Mouse (Mus musculus) myocyte (in vitro differentiated cells): ENCODE measurements around the gene Myt1l. TPM values are rescaled to one million over a fixed set of nuclear protein-coding genes. Genes with fewer than 3 reads are reported as not detected.

Experiments
- H3K27me3 ChIP-seq: one replicate; pipeline ENCODE4 v1.6.1; 2011; ENCODE audit not compliant: control insufficient read depth, insufficient read depth, insufficient read length
- H3K36me3 ChIP-seq: one replicate; pipeline ENCODE4 v1.6.1; 2011; ENCODE audit not compliant: control insufficient read depth, insufficient read depth
- H3K4me2 ChIP-seq: one replicate; pipeline ENCODE4 v1.6.1; 2011; ENCODE audit warnings: low read depth, control low read depth
- H3K4me3 ChIP-seq: one replicate; pipeline ENCODE4 v1.5.1; 2011; ENCODE audit warnings: mild to moderate bottlenecking, control low read depth, moderate library complexity
- H3K79me2 ChIP-seq: one replicate; pipeline ENCODE4 v1.6.1; 2011; ENCODE audit not compliant: control insufficient read depth, insufficient read depth
- H3ac ChIP-seq: one replicate; pipeline ENCODE4 v1.6.1; 2011; ENCODE audit not compliant: control insufficient read depth, insufficient read length
- CEBPB ChIP-seq: IDR thresholded peaks from 2 replicates; pipeline ENCODE4 v1.6.1; 2011; ENCODE audit warnings: mild to moderate bottlenecking, moderate library complexity; ENCODE audit not compliant: poor library complexity, insufficient read depth, severe bottlenecking
- E2F4 ChIP-seq: IDR thresholded peaks from one replicate; pipeline ENCODE4 v1.6.1; 2011; ENCODE audit warnings: mild to moderate bottlenecking, control low read depth, moderate library complexity; ENCODE audit not compliant: insufficient read depth
- MAX ChIP-seq: IDR thresholded peaks from one replicate; pipeline ENCODE4 v1.6.1; 2011; ENCODE audit warnings: low read depth, mild to moderate bottlenecking, control low read depth
- MYOD1 ChIP-seq, 3 experiments: IDR thresholded peaks; one replicate each; pipeline ENCODE4 v1.6.1; 2011; ENCODE audit warnings: control low read depth in 2 of 3, low read depth in 2 of 3, mild to moderate bottlenecking in 2 of 3, moderate library complexity in 1 of 3; ENCODE audit not compliant: insufficient read length in 2 of 3, control insufficient read depth in 1 of 3
- MYOG ChIP-seq, 3 experiments: IDR thresholded peaks; one replicate each; pipeline ENCODE4 v1.6.1; 2011; ENCODE audit warnings: control low read depth in 2 of 3, low read depth in 2 of 3, mild to moderate bottlenecking in 2 of 3; ENCODE audit not compliant: insufficient read length in 2 of 3, control insufficient read depth in 1 of 3, insufficient read depth in 1 of 3
- POLR2A ChIP-seq: IDR thresholded peaks from one replicate; pipeline ENCODE4 v1.6.1; 2011; ENCODE audit warnings: low read depth, mild to moderate bottlenecking, control low read depth, moderate library complexity; ENCODE audit not compliant: insufficient read length
- POLR2AphosphoS2 ChIP-seq: IDR thresholded peaks from one replicate; pipeline ENCODE4 v1.6.1; 2011; ENCODE audit warnings: low read depth, control low read depth; ENCODE audit not compliant: insufficient read length
- REST ChIP-seq: IDR thresholded peaks from one replicate; pipeline ENCODE4 v1.6.1; 2011; ENCODE audit warnings: mild to moderate bottlenecking, control low read depth, moderate library complexity; ENCODE audit not compliant: insufficient read depth, insufficient read length
- SRF ChIP-seq: IDR thresholded peaks from one replicate; pipeline ENCODE4 v1.6.1; 2011; ENCODE audit warnings: low read depth; ENCODE audit not compliant: control insufficient read depth, insufficient read length
- TCF12 ChIP-seq: IDR thresholded peaks from one replicate; pipeline ENCODE4 v1.6.1; 2011; ENCODE audit warnings: mild to moderate bottlenecking, control low read depth; ENCODE audit not compliant: poor library complexity, insufficient read depth, severe bottlenecking
- TCF3 ChIP-seq: IDR thresholded peaks from one replicate; pipeline ENCODE4 v1.6.1; 2011; ENCODE audit warnings: low read depth, control low read depth; ENCODE audit not compliant: insufficient read length
- USF1 ChIP-seq: IDR thresholded peaks from one replicate; pipeline ENCODE4 v1.6.1; 2011; ENCODE audit warnings: low read depth, mild to moderate bottlenecking, control low read depth, moderate library complexity
- polyA plus RNA-seq: library from polyadenylated mRNA; unstranded; fragments of >200 nt; fragmentation: generic; extraction: Trizol; gene quantifications from one replicate; pipeline ENCODE4 v1.2.1, GENCODE M21; 2012; ENCODE audit warnings: missing spikeins

The Myt1l gene
- polyA plus RNA-seq, 1 experiment: 0.01 TPM

- Histone ChIP-seq H3K79me2 (peaks cover 46% of the 10 kb centered on the region), H3K36me3 (no peaks in the 10 kb centered on the region), H3ac (peak overlapping the region; percentile 41), H3K4me2 (peak overlapping the region; percentile 94), H3K4me3 (peak overlapping the region; percentile 66), H3K27me3 (no peaks in the 10 kb centered on the region)
- TF ChIP-seq MYOG (IDR thresholded peaks at IDR 0.05; ENCODE audit: control insufficient read depth in 1 of 3, insufficient read depth in 1 of 3, insufficient read length in 2 of 3, low read depth in 2 of 3) (peak in 2 of 3 experiments; percentile 10 to 66), TCF3 (peak; percentile 38), POLR2AphosphoS2 (peak; percentile 80), SRF (no peak), USF1 (no peak), POLR2A (peak; percentile 96), MYOD1 (IDR thresholded peaks at IDR 0.05; ENCODE audit: control insufficient read depth in 1 of 3, insufficient read length in 2 of 3, low read depth in 2 of 3) (peak in 2 of 3 experiments; percentile 73 to 77)
Measured at GRCm38 (mm10) chr12:29937851-29938375, 409.7 kb downstream of the Myt1l start.

GRCm38 (mm10) chr12:29938376-29939041, 410.3 kb downstream of the Myt1l start:
- H3K4me2 ChIP-seq: peak overlapping the region; percentile 94
- peak overlapping the region; percentile 41 for H3ac ChIP-seq

GRCm38 (mm10) chr12:29939261-29939671, 411.1 kb downstream of the Myt1l start:
- H3K27me3 ChIP-seq: no peaks in the 10 kb centered on the region
- H3K79me2 ChIP-seq: peaks cover 57% of the 10 kb centered on the region
- no peak overlapping the region for H3ac ChIP-seq
- no peak for TF ChIP-seq E2F4
- TF ChIP-seq MYOG (IDR thresholded peaks at IDR 0.05; ENCODE audit: control insufficient read depth in 1 of 3, insufficient read depth in 1 of 3, insufficient read length in 2 of 3, low read depth in 2 of 3): no peak
- no peak for TF ChIP-seq USF1
- no peak for TF ChIP-seq REST
- TF ChIP-seq POLR2AphosphoS2: no peak
- no peak for TF ChIP-seq MYOD1 (IDR thresholded peaks at IDR 0.05; ENCODE audit: control insufficient read depth in 1 of 3, insufficient read length in 2 of 3, low read depth in 2 of 3)
- TF ChIP-seq SRF: no peak
- TF ChIP-seq POLR2A: no peak
- TF ChIP-seq TCF3: no peak
- no peaks in the 10 kb centered on the region for H3K36me3 ChIP-seq
- H3K4me2 ChIP-seq: peak overlapping the region; percentile 94
- H3K4me3 ChIP-seq: peak overlapping the region; percentile 66

More at GRCm38 (mm10) chr12:29938376-29939041, 410.3 kb downstream of the Myt1l start:
- no peak for TF ChIP-seq CEBPB
- TF ChIP-seq TCF12: no peak
- TF ChIP-seq USF1: no peak
- no peak for TF ChIP-seq MAX
- no peak for TF ChIP-seq REST
- TF ChIP-seq TCF3: no peak
- no peak for TF ChIP-seq SRF
- TF ChIP-seq E2F4: no peak
- no peak for TF ChIP-seq POLR2AphosphoS2
- TF ChIP-seq MYOD1 (IDR thresholded peaks at IDR 0.05; ENCODE audit: control insufficient read depth in 1 of 3, insufficient read length in 2 of 3, low read depth in 2 of 3): no peak
- TF ChIP-seq MYOG (IDR thresholded peaks at IDR 0.05; ENCODE audit: control insufficient read depth in 1 of 3, insufficient read depth in 1 of 3, insufficient read length in 2 of 3, low read depth in 2 of 3): no peak
- TF ChIP-seq POLR2A: no peak
- Histone ChIP-seq H3K4me3 (peak overlapping the region; percentile 66), H3K79me2 (peaks cover 51% of the 10 kb centered on the region), H3K27me3 (no peaks in the 10 kb centered on the region), H3K36me3 (no peaks in the 10 kb centered on the region)

GRCm38 (mm10) chr12:29942435-29942834, 414.3 kb downstream of the Myt1l start:
- Histone ChIP-seq H3ac (no peak overlapping the region), H3K27me3 (no peaks in the 10 kb centered on the region), H3K79me2 (peaks cover 85% of the 10 kb centered on the region), H3K4me3 (no peak overlapping the region), H3K4me2 (no peak overlapping the region), H3K36me3 (no peaks in the 10 kb centered on the region)
- TF ChIP-seq REST (no peak), POLR2AphosphoS2 (no peak), TCF12 (no peak), MYOD1 (IDR thresholded peaks at IDR 0.05; ENCODE audit: control insufficient read depth in 1 of 3, insufficient read length in 2 of 3, low read depth in 2 of 3) (no peak), MAX (no peak), MYOG (IDR thresholded peaks at IDR 0.05; ENCODE audit: control insufficient read depth in 1 of 3, insufficient read depth in 1 of 3, insufficient read length in 2 of 3, low read depth in 2 of 3) (no peak), SRF (no peak), TCF3 (no peak), POLR2A (no peak), USF1 (no peak), E2F4 (no peak), CEBPB (no peak)
